Mouse (Mus musculus) lung, embryonic 15.5 days (tissue): Measurements from ENCODE around the gene Mat2b. TPM values are rescaled to one million over a fixed set of nuclear protein-coding genes. Genes with fewer than 3 reads are reported as not detected.

Source experiments
- ATAC-seq: fragments of 200-750 bp; cut with Nextera tagmentation; 2 replicates; pipeline ENCODE4 v1.8.0; 2017; ENCODE audit warnings: moderate number of reproducible peaks, borderline replicate concordance; ENCODE audit not compliant: low FRiP score, low TSS enrichment; ENCODE audit errors: extremely low read depth
- H3K27ac ChIP-seq: fragments of 300-500 bp; sonication (generic); 2 replicates; pipeline ENCODE4 v1.5.1; 2015; ENCODE audit warnings: moderate library complexity, mild to moderate bottlenecking, inconsistent platforms
- H3K27me3 ChIP-seq: fragments of 300-500 bp; sonication (generic); 2 replicates; pipeline ENCODE4 v1.6.1; 2015; ENCODE audit warnings: inconsistent platforms
- H3K36me3 ChIP-seq: fragments of 300-500 bp; sonication (generic); 2 replicates; pipeline ENCODE4 v1.6.1; 2015; ENCODE audit warnings: inconsistent platforms
- H3K4me1 ChIP-seq: fragments of 300-500 bp; sonication (generic); 2 replicates; pipeline ENCODE4 v1.6.1; 2015; ENCODE audit warnings: inconsistent platforms
- H3K4me2 ChIP-seq: fragments of 300-500 bp; sonication (generic); 2 replicates; pipeline ENCODE4 v1.6.1; 2015; ENCODE audit warnings: inconsistent platforms, mild to moderate bottlenecking, moderate library complexity
- H3K4me3 ChIP-seq: fragments of 300-500 bp; sonication (generic); 2 replicates; pipeline ENCODE4 v1.5.1; 2015; ENCODE audit warnings: mild to moderate bottlenecking, inconsistent platforms
- H3K9ac ChIP-seq: fragments of 300-500 bp; sonication (generic); 2 replicates; pipeline ENCODE4 v1.6.1; 2015; ENCODE audit warnings: inconsistent platforms
- H3K9me3 ChIP-seq: fragments of 300-500 bp; sonication (generic); 2 replicates; pipeline ENCODE4 v1.6.1; 2016; ENCODE audit warnings: inconsistent platforms
- WGBS: fragments of 180-500 bp; shearing (Covaris S2); methylation state at CpG from one replicate; pipeline ENCODE4 v1.1.7; 2015; 5-methylcytosine and 5-hydroxymethylcytosine counted together
- polyA plus RNA-seq: library from polyadenylated mRNA; unstranded; fragments of >200 nt; fragmentation: Nextera tagmentation; extraction: Ambion mirVana; gene quantifications from 2 replicates; pipeline ENCODE4 v1.2.1, GENCODE M21; 2015

Gene Mat2b
- polyA plus RNA-seq, 1 experiment from 2014 or later = 92.6 TPM

- 70% methylated on average over 2 of the region's 2 CpGs for WGBS
- Histone ChIP-seq H3K9ac (no peak overlapping the region), H3K4me1 (no peaks in the 10 kb centered on the region), H3K9me3 (no peaks in the 10 kb centered on the region), H3K36me3 (no peaks in the 10 kb centered on the region), H3K4me2 (no peak overlapping the region), H3K27me3 (no peaks in the 10 kb centered on the region), H3K27ac (no peak overlapping the region), H3K4me3 (no peak overlapping the region)
- ATAC-seq = no peak
Measured at GRCm38 (mm10) chr11:40647246-40647645, 47.8 kb downstream of the Mat2b start.

Other genes starting within 250 kb of the Mat2b start
- gene Hmmr, start 38.2 kb upstream of the Mat2b start, polyA plus RNA-seq = 51.7 and 57.0 TPM in 2 replicates
- gene Nudcd2, start 38.5 kb upstream of the Mat2b start, polyA plus RNA-seq = 156 and 161 TPM in 2 replicates
- 39.0 and 39.2 TPM in 2 replicates for gene Ccng1, start 60.1 kb upstream of the Mat2b start, polyA plus RNA-seq